Mouse (Mus musculus) mesoderm, embryonic 11.5 days (tissue): Measurements from ENCODE around the gene Cdh3.
"Not testable (repeated sequence)": the region's sequence is repeated elsewhere in the genome, so short reads cannot be mapped to it uniquely, and the experiment has no call there.

ENCODE experiments used
- DNase-seq: peaks from one replicate; pipeline ENCODE4 v3.0.0-alpha.2; 2012; ENCODE audit warnings: low read depth, low spot score

The Cdh3 gene

GRCm38 (mm10) chr8:106571551-106572172, 61.0 kb downstream of the Cdh3 start:
- DNase-seq, result no peak

GRCm38 (mm10) chr8:106572175-106572574, 61.5 kb downstream of the Cdh3 start:
- DNase-seq, result not testable (repeated sequence)

DNA sequence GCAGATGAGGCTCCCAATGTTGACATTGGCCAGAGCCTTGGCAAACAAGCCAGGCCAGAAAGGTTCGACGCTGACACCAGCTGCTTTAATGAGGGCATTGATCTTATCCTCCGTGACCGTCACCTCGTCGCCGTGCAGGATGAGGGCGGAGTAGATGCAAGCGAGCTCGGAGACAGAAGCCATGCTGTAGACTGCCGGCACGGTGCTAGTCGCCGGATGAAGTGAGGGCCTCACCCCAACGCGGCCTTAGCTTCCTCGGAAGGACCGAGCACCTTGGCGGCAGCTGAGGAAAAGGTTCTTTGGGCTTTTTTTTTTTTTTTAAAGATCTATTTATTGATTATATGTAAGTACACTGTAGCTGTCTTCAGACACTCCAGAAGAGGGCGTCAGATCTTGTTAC, 62.5 kb downstream of the Cdh3 start, which contains the start of gene Gm10073:
Gene Gm10073 (minus strand): TSS at position 294 of the 400 bp plus-strand sequence.
- DNase-seq, result not testable (repeated sequence)

- no peak for DNase-seq
These were observed 63.6 kb downstream of the Cdh3 start for GRCm38 (mm10) chr8:106574283-106574682.

DNA sequence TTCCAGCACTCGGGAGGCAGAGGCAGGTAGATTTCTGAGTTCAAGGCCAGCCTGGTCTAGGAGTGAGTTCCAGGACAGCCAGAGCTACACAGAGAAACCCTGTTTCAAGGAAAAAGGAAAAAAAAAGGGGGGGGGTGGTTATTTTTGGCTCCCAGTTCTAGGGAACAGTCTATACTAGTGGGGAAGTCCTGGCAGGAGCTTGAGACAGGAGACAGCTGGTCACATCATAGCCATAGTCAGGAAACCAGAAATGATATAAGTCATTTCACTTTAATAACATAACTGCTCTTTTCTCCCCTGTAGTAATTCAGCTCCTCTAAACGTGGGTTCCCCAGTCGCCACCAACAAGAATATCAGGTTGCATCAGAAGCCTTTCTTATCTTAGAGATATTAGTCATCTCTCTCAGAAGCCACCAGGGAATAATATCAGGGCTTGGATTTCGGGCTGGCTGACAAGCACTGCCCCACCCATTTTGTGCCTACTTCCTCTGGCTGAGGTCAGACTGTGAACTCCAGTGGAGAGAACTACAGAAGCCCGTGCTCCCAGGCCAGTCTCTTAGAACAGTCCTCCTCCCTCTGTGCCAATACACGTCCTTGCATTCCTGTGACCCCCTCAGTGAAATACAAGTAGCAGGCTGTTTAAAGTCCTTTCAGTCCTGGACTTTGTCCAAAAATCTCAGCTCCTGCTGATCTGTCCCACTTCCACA, 66.3 kb downstream of the Cdh3 start:
- DNase-seq, result no peak

DNA sequence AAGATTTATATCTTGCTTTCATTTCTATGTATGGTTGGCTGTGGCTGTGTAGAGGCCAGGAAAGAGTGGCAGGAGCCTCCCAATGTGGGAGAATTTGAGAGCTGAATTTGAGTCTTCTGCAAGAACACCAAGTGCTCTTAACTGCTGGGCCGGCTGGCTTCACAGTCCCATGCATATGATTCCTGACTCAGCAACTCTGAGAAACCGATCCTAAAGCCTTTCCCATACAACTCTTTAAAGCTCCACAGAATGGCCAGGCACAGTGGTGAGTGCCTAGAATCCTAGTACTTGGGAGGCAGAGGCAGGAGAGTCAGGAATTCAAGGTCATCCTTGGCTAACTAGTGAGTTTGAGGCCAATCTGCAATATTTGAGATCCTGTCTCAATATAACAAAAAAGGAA, 68.8 kb downstream of the Cdh3 start:
- no peak for DNase-seq

DNA sequence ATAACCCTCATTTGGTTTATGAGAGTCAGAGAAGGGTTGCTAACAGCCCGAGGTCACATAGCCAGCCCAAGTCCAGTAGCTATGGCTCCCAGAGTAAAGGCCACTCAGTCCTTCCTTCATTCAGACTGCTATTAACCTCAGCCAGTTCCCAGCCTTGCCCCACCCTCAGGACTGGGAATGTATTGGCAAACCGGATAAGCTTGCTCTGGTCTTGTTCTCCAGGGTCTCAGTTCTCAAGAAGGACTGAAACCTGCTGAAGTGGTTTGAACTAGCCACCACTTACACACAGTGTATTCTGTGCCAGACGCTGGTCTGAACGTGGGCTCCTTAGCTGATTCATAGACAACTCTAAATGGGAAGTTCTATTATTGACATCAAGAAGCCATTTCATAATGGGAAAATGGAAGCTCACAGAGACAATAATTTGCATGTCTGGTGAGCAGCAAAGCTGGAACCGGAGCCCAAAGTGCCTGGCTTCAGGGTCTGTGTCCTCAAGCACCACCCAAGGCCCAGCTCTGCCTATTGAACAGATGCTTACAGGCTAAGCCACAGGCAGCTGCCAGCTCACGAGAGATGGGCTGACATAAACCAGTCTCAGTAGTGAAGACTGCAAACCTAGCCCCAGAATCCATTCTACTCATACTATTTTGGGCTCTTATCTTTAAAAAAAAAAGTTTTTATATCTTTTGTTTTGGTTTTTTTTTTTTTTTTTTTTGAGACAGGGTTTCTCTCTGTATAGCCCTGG, 70.8 kb downstream of the Cdh3 start:
- DNase-seq, result no peak

GRCm38 (mm10) chr8:106584942-106585670, 74.4 kb downstream of the Cdh3 start:
- DNase-seq, result no peak

DNA sequence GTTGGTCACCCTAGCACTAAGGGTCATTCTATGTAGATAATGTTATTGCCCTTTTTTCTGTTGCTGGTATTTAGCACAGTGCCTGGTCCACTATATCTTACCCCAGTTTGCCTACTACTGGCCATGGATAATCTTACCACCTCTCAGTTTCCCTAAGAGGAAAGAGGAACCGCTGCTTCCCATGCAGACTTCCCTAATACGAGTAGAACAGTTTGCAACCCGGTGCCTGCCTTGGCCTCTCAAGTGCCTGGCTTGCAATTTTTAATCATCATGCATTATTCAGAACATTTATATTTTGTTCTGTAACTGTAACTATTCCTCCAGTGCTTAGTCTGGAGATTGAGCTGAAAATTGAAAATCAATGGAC, 75.0 kb downstream of the Cdh3 start:
- DNase-seq, result no peak

DNA sequence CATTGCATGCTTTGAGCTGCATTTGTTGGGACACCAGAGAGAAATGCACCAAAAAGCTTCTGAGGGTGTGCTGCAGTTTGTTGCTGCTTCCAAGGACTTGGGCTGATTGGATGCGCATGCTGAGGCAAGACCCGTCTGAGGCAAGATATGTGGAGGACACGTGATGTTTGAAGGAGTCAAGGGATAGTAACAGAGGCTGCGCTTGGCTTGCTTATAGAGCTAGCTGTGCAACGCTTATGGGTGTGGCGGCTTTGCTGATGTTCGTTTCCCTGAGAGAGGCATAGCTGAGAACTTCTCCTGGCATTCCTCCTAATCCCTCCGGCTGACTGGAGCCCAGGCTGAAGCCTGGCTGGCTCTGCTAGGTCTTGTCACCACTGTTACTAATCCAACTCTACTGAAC, 76.2 kb downstream of the Cdh3 start:
- no peak for DNase-seq

- DNase-seq, result no peak
These were observed 78.0 kb downstream of the Cdh3 start for GRCm38 (mm10) chr8:106588443-106589431.

DNA sequence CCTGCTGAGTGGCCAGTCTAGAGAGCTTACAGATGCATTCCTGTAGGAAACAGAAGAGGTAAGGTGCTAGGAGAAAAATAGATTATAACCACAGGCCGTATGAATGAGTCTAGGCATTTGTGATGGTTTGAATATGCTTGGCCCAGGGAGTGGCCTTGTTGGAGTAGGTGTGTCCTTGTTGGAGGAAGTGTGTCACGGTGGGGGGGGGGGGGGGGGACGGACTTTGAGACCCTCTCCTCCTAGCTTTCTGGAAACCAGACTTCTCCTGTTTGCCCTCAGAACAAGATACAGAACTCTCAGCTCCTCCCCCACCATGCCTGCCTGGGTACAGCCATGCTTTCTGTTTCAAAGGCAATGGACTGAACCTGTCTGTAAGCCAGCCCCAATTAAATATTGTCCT, 81.8 kb downstream of the Cdh3 start:
- no peak for DNase-seq

DNA sequence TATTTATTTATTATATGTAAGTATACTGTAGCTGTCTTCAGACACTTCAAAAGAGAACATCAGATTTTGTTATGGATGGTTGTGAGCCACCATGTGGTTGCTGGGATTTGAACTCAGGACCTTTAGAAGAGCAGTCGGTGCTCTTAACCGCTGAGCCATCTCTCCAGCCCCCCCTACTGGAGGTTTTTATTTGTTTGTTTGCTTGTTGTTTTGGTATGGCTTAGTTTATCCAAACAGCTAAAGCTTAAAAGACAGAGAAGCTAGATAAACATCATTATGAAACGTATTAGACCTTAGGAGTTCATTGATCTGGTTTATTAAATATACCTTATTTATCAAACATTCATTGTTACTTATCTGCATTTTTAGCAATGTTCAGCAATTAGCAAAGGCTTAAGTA, 84.9 kb downstream of the Cdh3 start:
- not testable (repeated sequence) for DNase-seq

DNA sequence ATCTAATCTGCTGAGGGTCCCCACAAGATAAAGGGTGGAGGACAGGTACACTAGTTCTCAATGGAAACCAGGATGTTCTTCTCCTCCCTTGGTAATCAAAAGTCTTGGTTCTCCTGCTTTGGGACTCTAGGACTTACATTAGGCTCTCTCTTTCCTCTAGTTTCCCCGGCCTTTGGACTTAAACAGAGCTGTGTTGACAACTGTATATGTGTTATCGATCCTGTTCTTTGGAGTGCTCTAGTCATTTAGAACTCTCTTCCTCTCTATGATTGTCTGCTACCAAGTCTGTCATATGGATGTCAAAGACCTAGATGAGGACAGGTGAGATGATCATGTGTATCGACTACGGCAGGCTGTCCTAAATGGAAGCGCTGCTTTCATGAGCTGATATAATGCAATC, 86.4 kb downstream of the Cdh3 start:
- DNase-seq, result no peak

DNA sequence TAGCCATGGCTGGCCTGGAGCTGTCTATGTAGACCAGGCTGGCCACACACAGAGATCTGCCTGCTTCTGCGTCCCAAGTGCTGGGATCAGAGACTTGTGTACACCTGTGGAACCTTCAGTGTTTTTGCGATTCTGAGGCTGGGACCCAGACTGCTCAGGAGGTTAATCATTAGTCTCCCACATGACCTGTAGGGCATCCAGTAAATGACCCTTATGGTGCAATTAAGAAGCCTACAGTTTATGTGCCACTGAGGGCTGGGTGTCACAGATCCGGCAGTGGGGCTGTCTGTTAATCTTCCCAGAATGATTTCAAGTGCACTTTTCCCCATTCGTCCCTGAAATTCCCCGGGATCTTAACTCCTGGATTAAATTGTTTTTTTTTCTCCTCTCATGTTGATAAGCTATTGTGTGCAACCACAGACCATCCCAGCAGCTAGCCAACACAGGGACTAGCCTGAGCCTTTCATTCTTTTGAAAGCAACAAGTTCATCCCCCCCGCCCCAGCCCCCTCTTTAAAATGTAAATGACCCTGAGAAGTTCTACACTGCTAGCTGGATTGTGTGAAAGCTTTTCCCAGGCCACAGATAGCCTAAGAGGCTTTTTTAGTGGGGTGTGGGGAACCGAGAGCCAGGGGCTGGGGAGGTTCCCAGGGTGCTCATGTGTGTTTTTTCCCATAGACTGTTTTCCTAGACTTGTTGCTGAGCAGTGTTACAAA, 88.7 kb downstream of the Cdh3 start:
- no peak for DNase-seq

DNA sequence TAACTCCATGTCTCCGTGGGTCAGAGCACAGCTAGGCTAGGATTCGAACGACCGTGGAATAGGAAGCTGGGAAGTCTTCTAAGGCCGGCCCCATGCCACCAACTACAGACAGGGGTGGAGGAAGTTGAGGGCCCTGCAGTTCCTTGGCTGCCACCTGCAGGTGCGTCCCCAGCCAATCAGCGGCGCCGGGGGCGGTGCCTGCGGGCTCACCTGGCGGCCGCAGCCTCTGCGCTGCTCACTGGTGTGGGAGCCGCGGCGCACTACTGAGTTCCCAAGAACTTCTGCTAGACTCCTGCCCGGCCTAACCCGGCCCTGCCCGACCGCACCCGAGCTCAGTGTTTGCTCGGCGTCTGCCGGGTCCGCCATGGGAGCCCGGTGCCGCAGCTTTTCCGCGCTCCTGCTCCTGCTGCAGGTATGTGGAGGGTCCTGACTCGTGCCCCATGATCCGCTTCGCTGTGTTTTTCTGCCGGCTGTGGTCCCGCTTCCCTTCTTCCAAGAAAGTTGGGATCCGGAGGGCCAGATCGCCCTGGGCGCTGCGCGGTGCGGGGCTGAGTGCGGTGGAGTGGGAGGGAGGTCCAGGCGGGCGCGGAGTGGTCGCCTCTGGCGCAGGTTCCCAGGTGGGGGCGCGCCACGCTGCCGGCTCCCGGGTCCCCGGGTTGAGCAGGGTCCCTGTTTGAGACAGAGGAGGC, 92.6 kb downstream of the Cdh3 start, which contains the start of gene Cdh1:
Gene Cdh1 (plus strand): TSS at position 221 of the 689 bp plus-strand sequence.
- DNase-seq, result peak; percentile 30

- DNase-seq, result no peak
These were observed 93.2 kb downstream of the Cdh3 start for GRCm38 (mm10) chr8:106603933-106604332.

DNA sequence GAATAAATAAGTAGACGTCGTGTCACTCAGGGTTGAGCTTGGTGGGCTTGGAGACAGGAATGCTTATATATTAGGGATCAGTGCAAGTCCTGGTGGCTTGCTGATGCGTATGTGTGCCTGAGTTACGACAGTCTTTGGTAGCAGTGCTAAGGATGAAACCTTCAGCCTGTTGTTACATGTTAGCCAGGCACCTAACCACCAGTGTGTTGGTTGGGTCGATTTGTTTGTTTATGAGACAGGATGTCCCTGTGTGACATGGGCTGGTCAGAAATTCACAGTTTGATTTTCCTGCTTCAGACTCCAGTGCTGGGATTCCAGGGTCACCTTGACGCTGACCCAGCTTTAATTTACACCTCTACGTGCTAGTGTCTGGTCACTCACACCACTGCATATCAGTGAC, 95.0 kb downstream of the Cdh3 start:
- DNase-seq, result no peak

DNA sequence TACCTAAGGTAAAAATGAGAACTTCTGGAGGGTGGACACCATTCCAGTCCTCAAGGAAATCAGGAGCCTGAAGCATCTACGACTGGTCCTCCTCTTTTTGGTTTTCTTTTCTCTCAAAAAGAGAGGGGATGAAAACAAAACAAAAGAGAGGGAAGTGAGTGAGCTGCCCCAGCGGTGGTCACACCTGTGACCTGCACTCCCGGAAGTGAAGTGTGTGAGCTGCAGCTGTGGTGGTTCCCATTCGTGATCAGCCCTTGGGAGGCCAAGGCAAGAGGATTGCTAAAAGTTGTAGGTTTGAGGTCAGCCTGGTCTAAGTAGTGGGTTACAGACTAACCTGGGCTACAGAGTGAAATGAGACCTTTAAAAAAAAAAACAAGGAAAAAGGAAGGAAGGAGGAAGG, 95.4 kb downstream of the Cdh3 start:
- no peak for DNase-seq
